Mouse (Mus musculus) thymus, postnatal 4 days (tissue): ENCODE data around the gene Ccdc146.
A peak's percentile ranks its signal among the peaks of the same experiment; 100 is the strongest.
"Not testable (repeated sequence)": the region's sequence is repeated elsewhere in the genome, so short reads cannot be mapped to it uniquely, and the experiment has no call there.

Experiments
- DNase-seq: peaks from one replicate; pipeline ENCODE4 v3.0.0; 2021

Ccdc146 gene

GRCm38 (mm10) chr5:21329672-21330665 lies 94.5 kb downstream of the Ccdc146 start:
- no peak for DNase-seq

- DNase-seq, result no peak
These were observed 95.9 kb downstream of the Ccdc146 start for GRCm38 (mm10) chr5:21328560-21328959.

- DNase-seq, result peak; percentile 90
These were observed 98.0 kb downstream of the Ccdc146 start for GRCm38 (mm10) chr5:21326494-21326893.

- no peak for DNase-seq
These were observed 104.3 kb downstream of the Ccdc146 start for GRCm38 (mm10) chr5:21320138-21320537.

GRCm38 (mm10) chr5:21314696-21315095 lies 109.8 kb downstream of the Ccdc146 start:
- no peak for DNase-seq

- no peak for DNase-seq
These were observed 117.3 kb downstream of the Ccdc146 start for GRCm38 (mm10) chr5:21307165-21307564.

GRCm38 (mm10) chr5:21301011-21301410 lies 123.5 kb downstream of the Ccdc146 start:
- no peak for DNase-seq

- DNase-seq, result no peak
These were observed 124.4 kb downstream of the Ccdc146 start for GRCm38 (mm10) chr5:21300058-21300457.

- DNase-seq, result no peak
These were observed 125.3 kb downstream of the Ccdc146 start for GRCm38 (mm10) chr5:21299076-21299755.

- DNase-seq, result no peak
These were observed 128.8 kb downstream of the Ccdc146 start for GRCm38 (mm10) chr5:21295683-21296082.

GRCm38 (mm10) chr5:21290594-21290993 lies 133.9 kb downstream of the Ccdc146 start:
- no peak for DNase-seq

GRCm38 (mm10) chr5:21288658-21289435 lies 135.6 kb downstream of the Ccdc146 start:
- no peak for DNase-seq

GRCm38 (mm10) chr5:21283356-21284062 lies 141.0 kb downstream of the Ccdc146 start:
- no peak for DNase-seq

GRCm38 (mm10) chr5:21277685-21278084 lies 146.8 kb downstream of the Ccdc146 start:
- DNase-seq, result not testable (repeated sequence)

- DNase-seq, result no peak
These were observed 152.8 kb downstream of the Ccdc146 start for GRCm38 (mm10) chr5:21271386-21272354.

GRCm38 (mm10) chr5:21270756-21271155 lies 153.7 kb downstream of the Ccdc146 start:
- no peak for DNase-seq

GRCm38 (mm10) chr5:21269446-21269845 lies 155.0 kb downstream of the Ccdc146 start:
- DNase-seq, result no peak

GRCm38 (mm10) chr5:21267090-21267489 lies 157.4 kb downstream of the Ccdc146 start:
- DNase-seq, result no peak

GRCm38 (mm10) chr5:21265049-21265448 lies 159.4 kb downstream of the Ccdc146 start:
- peak; percentile 86 for DNase-seq

- no peak for DNase-seq
These were observed 160.0 kb downstream of the Ccdc146 start for GRCm38 (mm10) chr5:21264352-21265021.
